Mouse (Mus musculus): ENCODE data around the gene Slitrk3. TPM values are rescaled to one million over a fixed set of nuclear protein-coding genes. Genes with fewer than 3 reads are reported as not detected.
"Not testable (repeated sequence)": the region's sequence is repeated elsewhere in the genome, so short reads cannot be mapped to it uniquely, and the experiment has no call there.

The Slitrk3 gene
- total RNA-seq (2021), result not detected

DNA sequence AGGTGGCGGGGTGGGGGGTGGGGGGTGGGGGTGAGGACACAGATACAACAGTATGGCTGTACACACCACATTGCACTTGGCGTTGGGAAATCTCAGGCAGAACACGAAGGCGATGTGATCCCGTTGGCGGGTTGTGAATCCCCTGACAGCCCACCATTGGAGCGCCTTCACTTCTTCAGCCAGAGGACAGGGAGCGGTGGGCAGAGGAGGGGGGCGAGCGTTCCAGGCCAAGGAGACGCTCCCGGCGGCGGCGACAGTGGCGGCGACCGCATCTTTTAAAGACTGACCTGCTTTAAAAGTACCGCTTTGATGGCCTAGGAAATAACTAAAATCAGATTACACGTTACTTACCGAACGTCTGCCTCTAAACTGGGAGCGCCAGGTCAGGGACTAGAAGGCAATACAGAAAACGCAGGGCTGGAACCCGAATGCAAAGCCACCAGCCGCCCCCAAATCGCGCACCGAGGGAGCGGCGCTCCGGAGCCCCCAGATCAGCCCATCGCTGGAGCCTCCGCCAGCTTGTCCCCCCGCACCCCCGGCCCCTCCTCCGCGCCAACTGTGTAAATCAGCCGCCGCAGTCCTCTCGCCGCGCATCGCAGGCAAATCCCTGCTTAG, at the start of gene Slitrk3:
Gene Slitrk3, minus strand, starts transcription at position 607 of the 615 bp plus-strand sequence.
- no peak for DNase-seq
- intact Hi-C loops (cut with DNase I), result no loop called here

DNA sequence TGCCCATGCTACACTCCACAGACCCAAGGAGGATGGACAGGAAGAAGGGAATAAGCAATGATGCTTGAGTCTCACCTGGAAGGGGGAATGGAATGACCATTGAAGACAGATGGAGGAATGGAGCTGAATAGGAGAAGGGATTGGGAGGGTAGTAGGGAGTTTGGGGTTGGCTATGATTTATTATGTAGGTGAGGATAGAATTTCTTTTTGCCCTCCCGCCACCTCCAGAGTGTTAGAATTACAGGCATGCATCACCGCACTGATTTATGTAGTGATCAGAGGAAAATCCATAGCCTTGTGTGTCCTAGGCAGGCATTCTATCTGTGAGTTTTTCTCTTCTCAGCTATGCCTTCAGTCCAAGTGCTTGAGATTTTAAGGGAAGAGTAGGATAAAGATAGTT, 36.8 kb upstream of the Slitrk3 start:
- intact Hi-C loops (cut with DNase I); DNase-seq: not testable (repeated sequence)

DNA sequence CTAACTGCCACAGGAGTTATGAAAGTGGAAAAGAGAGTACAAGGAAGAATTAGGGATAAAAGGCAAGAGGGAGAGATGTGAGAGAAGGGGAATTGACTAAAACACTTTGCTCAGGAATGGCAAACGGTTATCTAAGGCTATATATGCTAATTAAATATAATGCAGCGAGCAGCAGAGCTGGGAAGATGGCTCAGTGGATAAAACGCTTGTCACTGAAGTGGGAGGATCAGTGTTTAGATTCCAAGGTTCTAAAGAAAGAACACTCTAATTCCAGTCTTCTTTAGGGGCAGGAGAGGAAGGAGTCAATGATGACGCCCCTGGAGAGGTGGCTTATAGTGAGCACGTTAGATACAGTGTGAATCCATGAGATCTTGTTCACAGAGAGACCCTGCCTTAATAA, 27.0 kb upstream of the Slitrk3 start:
- no peak for DNase-seq
- intact Hi-C loops (cut with DNase I), result no loop called here

DNA sequence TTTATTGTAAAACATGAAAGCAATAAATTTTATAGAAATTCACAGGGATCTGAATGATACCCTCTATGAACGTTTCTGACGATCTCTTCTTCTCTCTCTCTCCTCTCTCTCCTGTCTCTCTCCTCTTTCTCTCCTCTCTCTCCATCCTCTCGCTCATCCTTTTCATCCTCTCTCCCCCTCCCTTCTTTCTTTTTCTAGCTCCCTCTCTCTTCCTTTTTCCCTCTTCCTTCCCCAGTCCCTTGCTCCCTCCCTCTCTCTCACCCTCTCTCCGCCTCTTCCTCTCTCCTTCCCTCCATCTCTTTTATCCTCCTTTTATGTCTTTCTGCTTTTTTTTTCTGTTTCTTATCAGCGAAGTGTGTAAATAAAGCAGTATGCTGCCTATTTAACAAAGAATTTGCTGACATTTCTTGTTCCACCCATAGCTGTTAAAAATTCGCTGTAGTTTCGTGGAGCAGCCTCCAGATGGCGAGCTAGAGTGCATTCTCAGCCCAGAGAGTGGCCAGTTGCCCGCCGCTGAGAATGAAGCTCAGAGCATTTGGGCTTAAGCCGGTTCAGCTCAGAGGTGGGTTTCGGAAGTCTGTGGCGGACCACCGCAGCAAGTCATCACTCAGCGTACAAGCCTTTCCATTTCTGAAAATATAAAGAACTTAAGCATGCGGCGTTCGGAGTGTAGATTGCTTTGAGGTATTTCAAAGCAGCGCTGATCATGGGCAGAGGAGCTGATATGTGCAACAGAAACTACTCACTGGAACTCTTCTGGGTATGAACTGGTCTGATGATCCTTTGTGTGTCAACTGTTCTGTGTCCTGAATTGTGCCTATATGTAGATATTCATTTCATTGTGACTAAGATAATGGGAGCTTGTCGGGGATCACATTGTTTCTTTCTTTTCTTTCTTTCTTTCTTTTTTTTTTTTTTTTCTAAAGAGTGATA, 8.5 kb upstream of the Slitrk3 start:
- DNase-seq, result peak; percentile 19 to 50
- intact Hi-C loops (cut with DNase I), result loop anchor here (2.0 kb wide), 1 partner anchor 335 kb away; no protein-coding TSS in a partner anchor

DNA sequence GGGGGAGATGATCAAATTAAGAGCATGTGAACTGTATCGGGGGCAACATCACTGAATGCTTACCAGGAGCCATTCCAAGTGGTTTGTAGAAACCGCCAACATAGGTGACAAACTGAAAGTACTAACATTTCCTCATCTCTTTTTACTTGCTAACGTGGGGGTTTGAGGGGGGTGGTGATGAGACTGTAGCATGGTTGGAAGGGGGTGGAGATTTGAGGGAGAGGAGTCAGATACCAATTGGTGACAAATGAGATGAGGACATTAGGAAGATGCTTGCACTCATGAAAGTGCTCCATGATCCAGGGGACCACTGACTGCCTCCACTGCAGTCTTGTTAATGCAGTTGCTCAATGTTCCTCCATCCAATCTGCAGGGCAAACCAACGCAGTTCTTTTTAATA, 587 bp upstream of the Slitrk3 start:
- intact Hi-C loops (cut with DNase I), result no loop called here

DNA sequence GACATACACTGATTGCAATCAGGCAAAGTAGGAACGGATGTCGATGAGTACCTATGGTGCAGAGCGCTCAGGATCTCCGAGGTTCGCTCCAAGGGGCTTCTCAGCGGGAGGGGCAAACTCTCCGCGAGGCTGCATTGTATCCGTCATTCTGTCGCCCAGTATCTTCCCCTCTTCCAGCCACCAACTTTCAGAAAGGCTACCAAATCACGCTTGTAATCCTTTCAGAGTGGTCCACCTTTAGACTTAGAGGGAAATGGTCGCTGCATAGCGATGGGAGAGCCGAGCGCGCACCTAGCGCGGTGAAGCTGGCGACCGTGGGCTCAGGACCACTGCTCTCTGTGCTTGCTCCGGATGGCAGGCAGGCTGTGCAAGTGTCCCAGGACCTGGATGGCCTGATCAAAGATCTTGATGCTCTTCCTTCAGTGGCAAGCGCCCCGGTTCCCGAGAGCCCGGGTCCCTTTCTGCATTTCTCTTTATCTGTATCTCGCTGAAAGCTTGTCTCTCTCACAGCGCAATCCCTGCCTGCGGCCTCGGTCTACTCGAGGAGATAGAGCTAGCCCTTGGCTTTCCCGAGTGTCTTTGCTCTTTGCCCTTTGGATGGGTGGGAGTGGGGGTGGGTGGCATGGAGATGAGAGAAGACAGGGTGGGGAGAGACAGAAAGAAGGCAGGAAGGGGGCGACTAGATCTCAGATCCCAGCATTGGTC, 959 bp downstream of the Slitrk3 start:
- intact Hi-C loops (cut with DNase I), result no loop called here
- DNase-seq, result no peak

More for the DNA sequence above, 587 bp upstream of the Slitrk3 start:
- DNase-seq, result no peak

DNA sequence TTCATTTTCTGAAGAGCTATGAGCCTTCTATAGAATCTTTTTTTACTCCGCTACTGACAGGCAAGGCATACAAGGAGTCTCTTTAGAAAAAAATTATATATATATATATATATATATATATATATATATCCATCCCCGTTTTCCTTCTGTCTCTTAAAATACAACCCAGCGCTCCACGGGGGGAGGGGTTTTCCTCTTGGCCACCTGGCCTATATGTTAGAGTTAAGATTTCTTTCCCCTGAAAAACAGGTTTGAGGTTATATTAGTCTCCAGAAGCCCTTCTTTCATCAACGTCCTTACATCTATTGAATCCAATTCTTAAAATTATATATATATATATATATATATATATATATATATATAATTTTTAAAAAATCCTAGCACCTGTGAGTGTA, 1.6 kb downstream of the Slitrk3 start:
- intact Hi-C loops (cut with DNase I), result no loop called here
- no peak for DNase-seq

DNA sequence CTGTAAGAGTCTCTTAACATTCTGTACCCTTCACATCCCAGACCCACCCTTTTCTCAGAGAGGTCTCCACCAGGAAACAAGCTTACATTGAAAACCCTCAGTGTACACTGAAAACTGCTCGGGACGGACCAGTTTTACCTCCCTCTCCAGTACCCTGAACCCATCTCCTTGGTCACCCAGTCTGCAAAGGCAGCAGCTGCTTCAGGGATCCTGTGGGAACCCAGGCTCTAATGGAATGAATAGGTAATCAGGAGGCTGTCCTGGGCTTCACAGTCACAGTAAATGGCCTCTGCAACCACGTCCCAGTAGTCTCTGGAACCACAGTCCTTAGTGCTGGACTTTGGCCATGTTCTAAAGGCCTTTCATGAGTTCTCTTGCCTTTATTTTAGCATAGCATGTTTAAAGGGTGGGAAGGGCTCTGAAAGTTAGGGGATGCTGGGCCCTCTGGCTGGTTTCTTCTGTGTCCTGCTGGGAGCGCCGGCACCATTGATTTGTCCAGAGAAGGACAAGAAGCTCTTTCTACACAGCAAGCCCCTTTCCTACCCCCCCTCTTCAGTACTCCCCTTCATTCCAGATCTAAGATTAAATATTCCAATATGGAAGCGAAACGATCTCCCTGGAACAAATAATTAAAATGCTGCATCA, 2.1 kb downstream of the Slitrk3 start:
- no peak for DNase-seq
- intact Hi-C loops (cut with DNase I), result no loop called here

DNA sequence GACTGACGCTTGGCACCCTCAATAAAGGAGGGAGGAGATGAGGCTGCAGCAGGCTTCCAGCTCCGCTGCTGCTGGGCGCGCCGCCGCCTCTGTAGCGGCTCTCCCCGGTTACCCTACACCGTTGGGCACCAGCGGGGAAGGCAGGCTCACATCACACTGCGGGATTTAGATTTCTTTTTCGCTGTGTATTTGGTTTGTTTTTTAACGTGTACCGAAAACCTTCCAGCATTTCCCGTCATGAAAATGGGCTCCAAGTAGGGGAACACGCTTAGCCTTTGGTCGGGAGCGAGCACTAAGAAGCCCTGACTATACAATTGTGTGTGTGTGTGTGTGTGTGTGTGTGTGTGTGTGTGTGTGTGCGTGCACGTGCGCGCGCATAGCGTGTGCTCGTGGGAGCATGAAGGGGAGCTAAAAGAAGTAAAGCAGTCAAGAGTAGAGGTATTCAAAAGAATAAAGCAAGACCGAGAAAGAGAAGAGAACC, 4.1 kb downstream of the Slitrk3 start:
- no peak for DNase-seq
- intact Hi-C loops (cut with DNase I), result no loop called here

DNA sequence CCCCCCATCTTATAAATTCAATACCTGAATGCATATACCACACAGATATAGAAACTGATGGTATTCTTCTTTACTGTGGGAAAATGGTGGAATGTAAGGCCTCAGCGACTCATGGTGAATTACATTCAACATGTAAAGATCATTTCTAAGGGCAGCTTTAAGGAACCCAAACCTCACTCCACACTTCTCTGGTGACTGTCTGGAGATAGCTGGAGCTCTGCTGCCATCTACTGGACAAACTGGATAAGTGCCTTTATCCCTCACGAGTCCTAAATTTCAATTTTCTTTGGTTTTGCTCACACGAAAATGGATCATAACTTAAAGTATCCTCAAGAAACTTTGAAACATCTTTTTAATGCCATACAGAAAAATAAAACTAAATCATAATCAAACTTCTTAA, 11.4 kb downstream of the Slitrk3 start:
- peak; percentile 15 to 22 for DNase-seq
- intact Hi-C loops (cut with DNase I), result no loop called here

DNA sequence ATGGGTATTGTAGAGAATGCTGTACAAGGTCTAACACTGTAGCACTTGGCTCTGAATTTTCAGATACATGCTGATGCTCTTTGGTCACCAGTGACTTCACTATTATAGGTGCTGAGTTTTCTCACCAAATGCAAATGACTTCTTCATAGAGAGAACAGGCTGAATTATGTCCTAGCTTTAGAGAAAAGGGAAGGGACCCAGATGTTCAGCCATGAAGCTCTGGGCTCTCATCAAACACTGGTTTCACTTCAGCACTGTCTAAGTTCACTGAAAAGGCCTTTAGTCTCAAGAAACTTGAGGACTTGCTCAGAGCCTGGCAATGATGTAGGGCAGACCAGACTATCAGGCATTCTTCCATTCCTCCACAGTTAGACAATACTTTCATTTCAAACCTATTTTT, 15.3 kb downstream of the Slitrk3 start:
- no peak for DNase-seq
- intact Hi-C loops (cut with DNase I), result no loop called here

DNA sequence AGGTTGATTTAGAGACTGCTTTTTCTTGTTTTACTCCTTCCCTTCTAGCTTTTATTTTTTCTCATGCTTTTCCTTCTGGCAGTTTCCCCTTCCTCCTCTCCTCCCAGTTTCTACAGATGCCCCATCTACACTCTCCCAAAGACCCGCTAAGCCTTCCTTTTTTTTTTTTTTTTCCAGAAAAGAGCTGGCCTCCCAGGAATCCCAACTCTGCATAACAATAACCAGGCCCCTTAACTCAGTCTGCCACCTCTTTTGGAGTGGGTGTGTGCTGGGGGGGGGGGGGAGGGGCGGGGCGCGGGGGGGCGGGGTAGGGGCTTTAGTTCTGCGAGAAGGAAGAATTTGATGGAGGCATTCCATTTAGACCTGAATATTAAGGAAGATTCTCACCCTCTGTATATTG, 51.6 kb downstream of the Slitrk3 start:
- intact Hi-C loops (cut with DNase I), result no loop called here
- no peak for DNase-seq

DNA sequence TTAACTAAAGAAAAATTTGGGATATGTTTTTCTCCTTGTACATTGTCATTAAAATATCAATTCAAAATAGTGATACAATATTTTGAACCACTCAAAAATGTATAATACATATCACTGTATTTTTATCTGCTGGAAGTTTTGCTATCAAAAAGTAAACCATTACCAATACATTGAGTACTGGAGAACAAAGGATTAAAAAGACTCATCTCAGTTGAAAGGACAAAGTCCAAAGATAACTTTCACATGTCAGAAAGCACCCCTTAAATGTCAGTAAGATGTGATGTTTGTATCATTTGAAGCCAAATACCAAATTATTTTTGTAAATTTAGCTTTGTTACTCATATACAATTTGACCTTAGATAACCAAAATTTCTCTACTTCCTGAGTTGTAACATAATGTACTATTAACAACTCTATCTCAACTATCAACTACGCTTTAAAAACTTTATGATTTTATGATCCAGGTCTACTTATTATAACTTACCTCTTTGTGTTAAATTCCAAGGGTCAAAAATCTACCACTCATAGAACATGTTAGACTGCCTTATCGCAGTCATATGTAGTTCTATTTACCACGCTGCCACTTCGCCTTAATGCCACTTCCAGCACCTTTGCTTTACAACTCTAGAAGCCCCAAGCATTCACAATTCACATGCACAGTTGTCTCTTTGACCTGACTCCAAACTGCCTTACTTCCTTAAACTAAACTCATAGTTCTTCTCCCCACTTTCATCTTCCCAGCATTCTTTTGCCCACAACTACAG, 54.5 kb downstream of the Slitrk3 start:
- intact Hi-C loops (cut with DNase I), result no loop called here
- DNase-seq, result no peak

DNA sequence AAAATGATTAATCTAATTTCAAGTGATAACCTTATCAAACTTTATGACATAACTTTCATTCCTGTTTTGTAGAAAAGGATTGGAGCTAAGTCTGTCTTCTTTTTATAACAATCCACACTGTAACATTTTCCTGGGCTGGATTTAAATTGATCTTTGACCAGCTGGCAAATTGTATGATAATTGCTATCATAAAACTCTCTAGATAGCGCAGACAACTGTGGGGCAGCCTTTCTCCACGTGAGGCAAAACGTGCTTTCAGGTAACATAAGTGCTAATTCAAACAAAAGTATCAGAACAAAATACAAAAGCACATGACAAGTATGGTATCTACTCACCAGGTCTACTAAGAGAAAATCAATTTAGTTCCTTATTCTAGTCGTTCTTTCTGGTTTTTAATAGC, 60.1 kb downstream of the Slitrk3 start:
- no peak for DNase-seq
- intact Hi-C loops (cut with DNase I), result no loop called here

Other genes starting within 250 kb of the Slitrk3 start
- not detected for gene Sis, start 89.9 kb downstream of the Slitrk3 start, total RNA-seq (2021)

Data from heart, postnatal 36 days (tissue).